Mouse (Mus musculus) stomach, embryonic 14.5 days (tissue): Measurements from ENCODE around the gene Ccdc184. TPM values are rescaled to one million over a fixed set of nuclear protein-coding genes. Genes with fewer than 3 reads are reported as not detected.

ENCODE experiments used
- ATAC-seq: fragments of 200-750 bp; cut with Nextera tagmentation; 2 replicates; pipeline ENCODE4 v1.8.0; 2017; ENCODE audit warnings: low read depth, moderate TSS enrichment; ENCODE audit not compliant: insufficient number of reproducible peaks, insufficient read depth, low FRiP score
- H3K27ac ChIP-seq: fragments of 300-500 bp; sonication (generic); 2 replicates; pipeline ENCODE4 v1.5.1; 2014; ENCODE audit warnings: mild to moderate bottlenecking, low read length, moderate library complexity, mixed read lengths
- H3K27me3 ChIP-seq: fragments of 300-500 bp; sonication (generic); 2 replicates; pipeline ENCODE4 v1.6.1; 2014; ENCODE audit warnings: low read length, control low read depth, mixed read lengths; ENCODE audit not compliant: control insufficient read depth, insufficient read depth
- H3K36me3 ChIP-seq: fragments of 300-500 bp; sonication (generic); 2 replicates; pipeline ENCODE4 v1.6.1; 2014; ENCODE audit warnings: mild to moderate bottlenecking, control low read depth, low read length, moderate library complexity, mixed read lengths; ENCODE audit not compliant: control insufficient read depth, insufficient read depth
- H3K4me1 ChIP-seq: fragments of 300-500 bp; sonication (generic); 2 replicates; pipeline ENCODE4 v1.6.1; 2014; ENCODE audit warnings: low read length, control low read depth, mixed read lengths; ENCODE audit not compliant: control insufficient read depth, insufficient read depth
- H3K4me2 ChIP-seq: fragments of 300-500 bp; sonication (generic); replicated peaks from 2 replicates; pipeline ENCODE4 v1.6.1; 2014; ENCODE audit warnings: low read depth, low read length, control low read depth
- H3K4me3 ChIP-seq: fragments of 300-500 bp; sonication (generic); 2 replicates; pipeline ENCODE4 v1.5.1; 2014; ENCODE audit warnings: low read depth, low read length, control low read depth
- H3K9ac ChIP-seq: fragments of 300-500 bp; sonication (generic); replicated peaks from 2 replicates; pipeline ENCODE4 v1.6.1; 2014; ENCODE audit warnings: low read depth, mild to moderate bottlenecking, control low read depth, low read length, moderate library complexity, mixed read lengths
- H3K9me3 ChIP-seq: fragments of 300-500 bp; sonication (generic); 2 replicates; pipeline ENCODE4 v1.6.1; 2016; ENCODE audit warnings: low read depth, low read length, control low read depth; ENCODE audit not compliant: control insufficient read depth
- WGBS: fragments of 180-500 bp; shearing (Covaris S2); extraction: QIAGEN DNeasy Blood & Tissue Kit; methylation state at CpG from one replicate; pipeline ENCODE4 v1.1.7; 2014; 5-methylcytosine and 5-hydroxymethylcytosine counted together
- polyA plus RNA-seq: library from polyadenylated mRNA; unstranded; fragments of >200 nt; fragmentation: Nextera tagmentation; extraction: Ambion mirVana; gene quantifications from 2 replicates; pipeline ENCODE4 v1.2.1, GENCODE M21; 2014

Ccdc184 gene
- polyA plus RNA-seq, 1 experiment from 2014 or later: 2.4 TPM

DNA sequence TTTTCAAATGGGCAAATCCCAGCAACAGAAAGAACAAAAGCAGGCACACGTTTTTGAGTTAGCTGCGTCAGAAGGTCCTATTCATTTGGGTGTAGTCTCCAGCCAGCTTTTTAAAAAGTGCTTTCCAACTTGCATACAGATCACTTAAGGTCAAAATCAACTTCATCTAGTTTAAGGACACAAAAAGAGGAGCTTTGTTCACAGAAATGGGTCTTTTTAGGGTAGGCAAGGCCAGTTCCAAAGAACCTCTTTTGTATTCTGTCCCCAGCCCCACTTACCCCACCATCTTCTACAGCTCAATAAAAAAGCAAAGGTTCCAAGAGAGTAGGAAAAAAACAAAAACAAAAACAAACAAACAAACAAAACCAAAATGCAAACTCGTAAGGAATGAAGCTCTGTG is 32.3 kb upstream of the Ccdc184 start:
- Histone ChIP-seq H3K36me3 (peaks cover 53% of the 10 kb centered on the region), H3K9me3 (no peaks in the 10 kb centered on the region), H3K4me1 (no peaks in the 10 kb centered on the region), H3K4me2 (no peak overlapping the region), H3K27ac (no peak overlapping the region), H3K27me3 (no peaks in the 10 kb centered on the region), H3K4me3 (no peak overlapping the region), H3K9ac (no peak overlapping the region)
- no peak for ATAC-seq
- WGBS: 75% methylated on average over 3 of the region's 3 CpGs

DNA sequence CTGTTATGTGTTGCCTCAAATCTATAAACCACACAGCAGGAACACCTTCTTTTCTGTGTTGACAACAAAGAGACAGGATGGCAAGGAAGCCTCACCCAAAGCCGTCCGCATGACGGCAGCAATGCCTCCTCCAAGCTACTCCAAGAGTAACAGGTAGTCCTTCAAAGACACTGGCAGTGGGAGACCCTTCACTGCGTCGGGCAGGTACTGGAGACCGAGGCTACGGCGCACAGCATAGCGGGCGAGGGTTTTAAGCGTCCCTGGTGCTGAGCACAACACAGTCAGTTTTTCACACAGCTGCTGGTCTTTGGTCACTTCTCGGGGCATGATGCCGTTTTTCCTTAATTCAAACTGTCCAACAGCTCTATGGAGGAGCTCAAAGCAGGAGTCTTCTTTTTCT is 31.3 kb upstream of the Ccdc184 start:
- H3K36me3 ChIP-seq: peaks cover 50% of the 10 kb centered on the region
- H3K4me2 ChIP-seq: no peak overlapping the region
- no peaks in the 10 kb centered on the region for H3K9me3 ChIP-seq
- WGBS: 93% methylated on average over 13 of the region's 13 CpGs
- ATAC-seq: no peak
- H3K4me1 ChIP-seq: no peaks in the 10 kb centered on the region
- no peak overlapping the region for H3K4me3 ChIP-seq
- no peaks in the 10 kb centered on the region for H3K27me3 ChIP-seq
- no peak overlapping the region for H3K27ac ChIP-seq
- H3K9ac ChIP-seq: no peak overlapping the region

DNA sequence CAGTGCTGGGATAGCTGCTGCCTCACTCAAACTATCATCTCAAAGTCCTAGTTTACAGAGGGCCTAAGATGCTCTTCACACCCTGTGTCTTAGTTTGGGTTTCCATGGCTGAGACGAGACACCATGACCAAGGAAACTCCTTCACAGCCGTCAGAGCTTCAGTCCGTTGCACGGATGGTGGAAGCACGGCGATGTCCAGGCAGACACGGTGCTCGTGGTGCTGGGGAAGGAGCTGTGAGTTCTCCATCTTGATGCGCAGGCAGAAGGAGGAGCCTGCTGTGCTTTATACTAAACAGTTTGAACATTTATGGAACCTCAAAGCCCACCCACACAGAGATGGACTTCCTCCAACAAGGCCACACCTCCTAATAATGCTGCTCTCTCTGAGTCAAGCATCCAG is 30.1 kb upstream of the Ccdc184 start:
- Histone ChIP-seq H3K4me3 (no peak overlapping the region), H3K9ac (no peak overlapping the region), H3K27ac (no peak overlapping the region), H3K4me2 (no peak overlapping the region), H3K27me3 (no peaks in the 10 kb centered on the region), H3K9me3 (no peaks in the 10 kb centered on the region), H3K4me1 (no peaks in the 10 kb centered on the region), H3K36me3 (peaks cover 52% of the 10 kb centered on the region)
- 91% methylated on average over 9 of the region's 9 CpGs for WGBS
- ATAC-seq: no peak

DNA sequence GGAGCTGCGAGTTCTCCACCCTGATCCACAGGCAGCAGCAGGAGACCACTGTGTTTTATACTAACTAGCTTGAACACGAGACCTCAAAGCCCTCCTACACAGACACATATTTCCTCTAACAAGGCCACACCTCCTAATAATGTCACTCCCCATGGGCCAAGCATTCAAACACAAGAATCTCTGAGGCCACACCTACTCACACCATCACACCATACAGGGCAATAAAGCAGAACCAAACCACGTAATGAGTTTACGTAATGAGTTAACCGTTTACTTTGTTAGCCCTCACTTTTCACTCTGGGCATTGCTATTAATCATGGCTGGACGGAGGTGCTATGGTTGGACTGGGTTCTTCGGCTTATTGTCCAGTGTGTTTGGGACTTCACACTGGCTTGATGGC is 27.2 kb upstream of the Ccdc184 start:
- H3K27ac ChIP-seq: no peak overlapping the region
- no peak overlapping the region for H3K4me2 ChIP-seq
- no peak for ATAC-seq
- H3K36me3 ChIP-seq: peaks cover 36% of the 10 kb centered on the region
- no peak overlapping the region for H3K4me3 ChIP-seq
- no peaks in the 10 kb centered on the region for H3K9me3 ChIP-seq
- H3K9ac ChIP-seq: no peak overlapping the region
- H3K4me1 ChIP-seq: 0 out of 2 replicates have a peak, but pooled peaks cover 5% of the 10 kb centered on the region
- H3K27me3 ChIP-seq: no peaks in the 10 kb centered on the region
- WGBS: 61% methylated on average over 7 of the region's 7 CpGs

DNA sequence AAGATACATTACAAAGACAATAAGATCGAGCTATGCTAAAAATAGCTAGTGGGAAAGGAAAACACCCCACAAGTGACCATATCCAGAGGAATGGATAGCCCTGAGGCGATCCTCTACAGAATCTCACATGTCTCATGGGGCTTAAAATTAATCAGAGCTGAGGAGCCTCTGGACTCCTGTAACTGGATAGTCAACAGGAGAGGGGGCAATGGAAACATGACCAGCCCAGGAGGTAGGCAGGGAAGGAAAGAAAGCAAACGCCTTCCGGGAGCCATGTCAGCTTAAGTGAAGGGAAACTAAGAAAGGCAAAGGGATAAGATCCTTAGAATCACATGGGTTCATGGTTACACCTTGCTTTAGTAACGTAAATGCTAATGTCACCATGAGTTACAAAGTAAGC is 26.1 kb upstream of the Ccdc184 start:
- H3K9me3 ChIP-seq: no peaks in the 10 kb centered on the region
- 89% methylated on average over 5 of the region's 5 CpGs for WGBS
- no peaks in the 10 kb centered on the region for H3K27me3 ChIP-seq
- no peak overlapping the region for H3K27ac ChIP-seq
- H3K36me3 ChIP-seq: peaks cover 26% of the 10 kb centered on the region
- no peak overlapping the region for H3K4me2 ChIP-seq
- H3K4me1 ChIP-seq: 0 out of 2 replicates have a peak, but pooled peaks cover 6% of the 10 kb centered on the region
- no peak overlapping the region for H3K9ac ChIP-seq
- ATAC-seq: no peak
- H3K4me3 ChIP-seq: no peak overlapping the region

DNA sequence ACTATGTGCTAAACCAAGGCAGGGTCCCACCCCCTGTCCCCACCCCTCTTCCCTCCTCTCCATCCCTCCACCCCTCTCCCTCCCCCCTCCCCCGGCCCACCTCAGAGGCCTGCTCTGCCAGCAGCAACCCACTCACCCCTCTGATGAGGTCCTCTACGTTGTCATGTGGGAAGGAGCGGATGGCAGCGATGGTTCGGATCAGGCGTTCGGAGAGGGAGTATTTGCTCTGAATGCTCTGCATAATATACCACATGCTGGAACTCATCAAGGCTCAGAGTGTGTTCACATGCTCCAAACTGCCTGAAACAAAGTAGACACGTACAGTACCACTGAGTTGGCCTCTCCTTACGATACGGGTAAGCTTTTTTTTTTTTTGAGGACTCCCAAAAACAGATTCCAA is 24.4 kb upstream of the Ccdc184 start:
- H3K4me1 ChIP-seq: 0 out of 2 replicates have a peak, but pooled peaks cover 6% of the 10 kb centered on the region
- H3K27me3 ChIP-seq: no peaks in the 10 kb centered on the region
- 83% methylated on average over 9 of the region's 10 CpGs for WGBS
- peaks cover 11% of the 10 kb centered on the region for H3K36me3 ChIP-seq
- H3K27ac ChIP-seq: no peak overlapping the region
- no peak for ATAC-seq
- H3K9me3 ChIP-seq: no peaks in the 10 kb centered on the region
- no peak overlapping the region for H3K4me3 ChIP-seq
- H3K4me2 ChIP-seq: no peak overlapping the region
- H3K9ac ChIP-seq: no peak overlapping the region

DNA sequence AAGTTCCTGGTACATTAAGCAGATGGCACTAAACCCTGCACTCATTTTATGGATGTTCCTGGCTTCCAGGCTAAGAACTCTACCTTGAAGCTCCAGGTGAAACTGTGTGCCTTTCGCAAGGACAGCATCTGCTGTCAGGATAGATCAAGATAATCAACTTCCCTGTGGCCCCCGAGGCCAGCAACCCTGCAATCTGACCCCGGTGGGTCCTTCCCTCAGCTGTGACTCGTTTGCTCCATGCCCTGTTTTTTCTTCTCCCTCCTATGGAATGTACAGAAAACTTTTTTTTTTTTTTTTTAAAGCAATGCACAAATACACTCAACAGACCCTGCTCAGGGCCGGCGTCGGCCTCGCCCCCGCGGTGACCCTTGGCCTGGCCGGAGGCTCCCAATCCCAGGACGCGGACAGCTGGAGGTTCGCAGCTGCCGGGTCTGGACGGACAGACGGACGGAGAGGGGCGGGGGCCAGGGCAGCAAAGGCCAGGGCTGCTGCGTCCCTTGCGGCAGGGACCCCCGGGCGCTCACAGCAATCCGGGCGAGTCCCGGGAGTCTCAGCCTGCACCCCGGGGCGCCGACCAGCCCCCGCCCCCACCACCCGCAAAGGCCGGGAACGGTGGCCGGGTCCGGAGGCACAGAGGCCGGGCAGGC is 22.0 kb upstream of the Ccdc184 start:
- ATAC-seq: peak; percentile 74
- H3K4me2 ChIP-seq: peak overlapping the region; percentile 80
- H3K9ac ChIP-seq: peak overlapping the region; percentile 90
- peak overlapping the region; percentile 99 for H3K4me3 ChIP-seq
- 0 out of 2 replicates have a peak, but pooled peaks cover 6% of the 10 kb centered on the region for H3K4me1 ChIP-seq
- peak overlapping the region; percentile 55; the same call in 1 of the 2 replicates for H3K27ac ChIP-seq
- no peaks in the 10 kb centered on the region for H3K9me3 ChIP-seq
- WGBS: 1% methylated on average over 36 of the region's 36 CpGs
- peaks cover 9% of the 10 kb centered on the region for H3K36me3 ChIP-seq
- H3K27me3 ChIP-seq: no peaks in the 10 kb centered on the region

DNA sequence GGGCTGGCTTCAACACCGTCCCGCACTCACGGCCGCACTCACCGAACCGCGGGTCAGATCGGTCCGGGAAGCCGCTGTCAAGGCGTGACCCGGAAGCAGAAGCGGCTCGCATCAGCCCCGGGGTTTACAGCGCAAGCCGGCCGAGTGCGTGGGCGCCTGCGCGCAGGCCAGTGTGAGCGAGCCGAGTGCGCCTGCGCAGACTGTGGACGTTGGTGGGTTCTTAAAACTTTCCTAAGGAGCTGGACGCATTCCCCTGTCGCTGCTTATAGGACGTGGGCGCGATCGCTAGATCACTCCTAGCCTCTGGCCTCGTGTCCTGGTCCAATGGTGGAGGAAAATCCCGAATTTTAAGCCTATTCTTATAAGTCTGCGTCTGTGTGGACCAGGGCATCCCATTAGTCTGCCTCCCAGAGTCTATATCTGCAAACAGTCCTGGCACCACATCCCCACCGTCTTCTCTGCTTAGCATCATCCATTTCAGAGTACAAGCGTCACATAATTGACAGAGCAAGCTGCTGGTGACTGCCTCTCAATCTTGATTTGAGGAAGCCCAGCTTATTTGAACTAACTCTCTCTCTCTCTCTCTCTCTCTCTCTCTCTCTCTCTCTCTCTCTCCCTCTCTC is 21.3 kb upstream of the Ccdc184 start:
- H3K9me3 ChIP-seq: no peaks in the 10 kb centered on the region
- H3K27me3 ChIP-seq: no peaks in the 10 kb centered on the region
- peak overlapping the region; percentile 80 for H3K4me2 ChIP-seq
- peaks cover 6% of the 10 kb centered on the region for H3K36me3 ChIP-seq
- 1% methylated on average over 38 of the region's 38 CpGs for WGBS
- ATAC-seq: peak; percentile 94
- H3K9ac ChIP-seq: peak overlapping the region; percentile 90
- peak overlapping the region; percentile 72 for H3K27ac ChIP-seq
- H3K4me3 ChIP-seq: peak overlapping the region; percentile 99
- H3K4me1 ChIP-seq: 0 out of 2 replicates have a peak, but pooled peaks cover 6% of the 10 kb centered on the region
